Mouse (Mus musculus) left cerebral cortex, postnatal 10 days (tissue): ENCODE data around the gene Pla2g10. TPM values are rescaled to one million over a fixed set of nuclear protein-coding genes. Genes with fewer than 3 reads are reported as not detected.
"Not testable (repeated sequence)": the region's sequence is repeated elsewhere in the genome, so short reads cannot be mapped to it uniquely, and the experiment has no call there.

Experiments used
- DNase-seq, 2 experiments: peaks; one replicate each; pipeline ENCODE4 v3.0.0; 2021 to 2022; ENCODE audit warnings: low spot score in 2 of 2, mixed read lengths in 1 of 2; ENCODE audit errors: extremely low spot score in 1 of 2
- intact Hi-C: fragments of 180-260 bp; cut with DNase I; formaldehyde crosslinking; loops from one replicate; pipeline ENCODE4 v1.15.1; 2025
- total RNA-seq, 2 experiments: library from RNA; stranded (reverse); gene quantifications; 2 replicates each; pipeline ENCODE4 v1.2.3; 2021

Pla2g10 gene
- total RNA-seq, 2 experiments from 2014 or later, result not detected

- intact Hi-C loops, result loop anchor here (10.0 kb wide), 1 partner anchor 301 kb away; no protein-coding TSS in a partner anchor
- DNase-seq, result no peak
Observed at GRCm38 (mm10) chr16:13735977-13736376, 5.2 kb upstream of the Pla2g10 start.

GRCm38 (mm10) chr16:13733518-13734137 is 2.8 kb upstream of the Pla2g10 start:
- intact Hi-C loops, result loop anchor here (10.0 kb wide), 1 partner anchor 299 kb away; no protein-coding TSS in a partner anchor

GRCm38 (mm10) chr16:13732786-13733185 is 2.0 kb upstream of the Pla2g10 start:
- DNase-seq, result no peak
- intact Hi-C loops, result loop anchor here (10.0 kb wide), 1 partner anchor 298 kb away; no protein-coding TSS in a partner anchor

More at GRCm38 (mm10) chr16:13733518-13734137, 2.8 kb upstream of the Pla2g10 start:
- DNase-seq, result peak; percentile 61 to 80

- intact Hi-C loops, result no loop called here
- DNase-seq, result no peak
Observed at GRCm38 (mm10) chr16:13729428-13729827, 1.4 kb downstream of the Pla2g10 start.

GRCm38 (mm10) chr16:13727811-13728335 is 2.9 kb downstream of the Pla2g10 start:
- intact Hi-C loops, result no loop called here
- DNase-seq, result no peak

- DNase-seq, result peak in 1 of 2 experiments; percentile 37
Observed at GRCm38 (mm10) chr16:13722937-13723336, 7.8 kb downstream of the Pla2g10 start.

GRCm38 (mm10) chr16:13716821-13717553 is 13.8 kb downstream of the Pla2g10 start:
- intact Hi-C loops, result no loop called here
- DNase-seq, result no peak

More at GRCm38 (mm10) chr16:13722937-13723336, 7.8 kb downstream of the Pla2g10 start:
- intact Hi-C loops, result no loop called here

- no peak for DNase-seq
Observed at GRCm38 (mm10) chr16:13714910-13715309, 15.9 kb downstream of the Pla2g10 start.

GRCm38 (mm10) chr16:13704676-13705075 is 26.1 kb downstream of the Pla2g10 start:
- no peak for DNase-seq
- intact Hi-C loops, result no loop called here

More at GRCm38 (mm10) chr16:13714910-13715309, 15.9 kb downstream of the Pla2g10 start:
- intact Hi-C loops, result no loop called here

- DNase-seq, result peak in 1 of 2 experiments; percentile 44
- intact Hi-C loops, result no loop called here
Observed at GRCm38 (mm10) chr16:13702184-13702583, 28.6 kb downstream of the Pla2g10 start.

GRCm38 (mm10) chr16:13698998-13699397 is 31.8 kb downstream of the Pla2g10 start:
- no peak for DNase-seq
- intact Hi-C loops, result no loop called here

GRCm38 (mm10) chr16:13678601-13679319 is 52.0 kb downstream of the Pla2g10 start:
- no peak for DNase-seq
- intact Hi-C loops, result no loop called here

GRCm38 (mm10) chr16:13674511-13674910 is 56.3 kb downstream of the Pla2g10 start:
- intact Hi-C loops, result no loop called here
- no peak for DNase-seq

- DNase-seq, result no peak
- intact Hi-C loops, result no loop called here
Observed at GRCm38 (mm10) chr16:13673114-13673513, 57.7 kb downstream of the Pla2g10 start.

- intact Hi-C loops, result no loop called here
- peak in 1 of 2 experiments; percentile 77 for DNase-seq
Observed at GRCm38 (mm10) chr16:13672386-13672898, 58.3 kb downstream of the Pla2g10 start.

- intact Hi-C loops, result no loop called here
- DNase-seq, result peak; percentile 86 to 94
Observed at GRCm38 (mm10) chr16:13671685-13672385, 58.9 kb downstream of the Pla2g10 start, which contains the start of the genes Bfar and 3110001I22Rik. Gene Bfar (plus strand): TSS chr16:13671858. Gene 3110001I22Rik (plus strand): TSS chr16:13671929.

- DNase-seq, intact Hi-C loops: not testable (repeated sequence)
Observed at GRCm38 (mm10) chr16:13670896-13671295, 59.9 kb downstream of the Pla2g10 start.

GRCm38 (mm10) chr16:13669282-13669681 is 61.5 kb downstream of the Pla2g10 start:
- intact Hi-C loops, result no loop called here
- DNase-seq, result no peak
